Mouse (Mus musculus) heart, postnatal 25 days (tissue): ENCODE results near the gene Ptma. TPM values are rescaled to one million over a fixed set of nuclear protein-coding genes. Genes with fewer than 3 reads are reported as not detected.

Source experiments
- DNase-seq: peaks from one replicate; pipeline ENCODE4 v3.0.0; 2022; ENCODE audit warnings: low spot score
- intact Hi-C: fragments of 180-260 bp; cut with DNase I; formaldehyde crosslinking; loops from one replicate; pipeline ENCODE4 v1.15.1; 2025
- total RNA-seq, 2 experiments: library from RNA; stranded (reverse); gene quantifications; 2 replicates each; pipeline ENCODE4 v1.2.3; 2021

Gene Ptma
- total RNA-seq, 2 experiments from 2014 or later, result 231 to 265 TPM

DNA sequence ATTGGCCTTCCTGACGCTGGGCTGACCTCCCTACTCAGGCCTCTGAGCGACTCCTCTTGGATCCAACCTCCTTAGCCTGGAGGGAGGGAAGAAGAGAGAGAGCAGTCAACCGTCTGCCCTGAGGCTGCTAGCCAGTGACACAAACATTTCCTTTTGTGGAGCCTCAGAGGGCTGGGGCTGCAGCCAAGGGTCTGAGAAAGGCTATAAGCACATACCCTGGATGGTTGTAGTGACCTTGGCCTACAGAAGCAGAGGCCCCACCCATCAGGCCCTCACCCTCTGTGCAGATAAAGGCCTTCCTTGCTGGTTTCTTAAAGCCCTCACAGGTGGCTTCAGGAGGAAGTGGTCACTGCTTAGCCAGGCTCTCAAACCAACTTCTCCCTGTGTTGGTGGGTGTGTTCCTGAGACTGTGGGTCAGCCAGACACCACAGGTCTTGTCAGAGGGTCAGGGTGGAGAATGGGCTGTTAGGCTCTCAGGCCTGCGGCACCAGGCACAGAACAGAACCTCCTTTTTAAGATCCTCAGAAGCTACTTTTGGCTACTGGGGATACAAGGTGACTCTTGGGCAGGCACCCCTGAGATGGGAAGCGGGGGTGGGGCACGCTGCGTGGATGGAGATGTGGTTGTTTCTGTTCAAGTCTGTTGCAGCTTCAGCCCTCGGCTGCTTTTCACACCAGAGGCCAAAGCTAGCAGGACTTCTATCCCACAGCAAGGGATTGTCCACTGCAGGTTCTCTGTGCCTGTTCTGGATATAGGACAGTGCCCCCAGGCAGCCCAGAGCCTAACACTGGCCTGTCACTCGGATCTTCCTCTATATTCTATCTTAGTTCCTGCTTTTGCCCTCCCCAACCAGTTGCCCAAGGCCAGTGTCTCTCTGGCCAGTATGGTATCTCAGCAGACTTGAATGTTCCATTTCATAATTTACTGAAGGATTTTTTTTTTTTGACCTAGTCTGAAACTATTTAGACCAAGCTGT, 34.1 kb upstream of the Ptma start:
- no peak for DNase-seq
- intact Hi-C loops, result no loop called here

DNA sequence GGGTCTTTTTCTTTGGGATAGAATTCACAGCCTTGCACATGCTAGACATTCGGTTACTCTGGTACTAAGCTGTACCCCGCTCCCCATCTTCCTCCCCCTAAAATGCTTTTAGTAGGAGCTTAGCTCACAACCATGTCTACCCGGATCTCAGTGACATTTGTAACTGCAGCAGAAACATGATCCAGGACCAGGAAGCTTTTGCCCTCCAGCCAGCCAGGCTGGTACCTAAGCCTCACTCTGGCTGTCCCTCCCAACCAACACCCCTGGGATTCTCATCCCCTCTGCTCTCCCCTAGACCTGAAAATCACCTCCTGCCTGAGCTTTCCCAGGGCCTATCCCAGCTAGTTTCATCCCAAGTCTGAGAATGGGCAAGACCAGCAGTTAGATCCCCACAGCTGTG, 32.7 kb upstream of the Ptma start:
- no peak for DNase-seq
- intact Hi-C loops, result no loop called here

DNA sequence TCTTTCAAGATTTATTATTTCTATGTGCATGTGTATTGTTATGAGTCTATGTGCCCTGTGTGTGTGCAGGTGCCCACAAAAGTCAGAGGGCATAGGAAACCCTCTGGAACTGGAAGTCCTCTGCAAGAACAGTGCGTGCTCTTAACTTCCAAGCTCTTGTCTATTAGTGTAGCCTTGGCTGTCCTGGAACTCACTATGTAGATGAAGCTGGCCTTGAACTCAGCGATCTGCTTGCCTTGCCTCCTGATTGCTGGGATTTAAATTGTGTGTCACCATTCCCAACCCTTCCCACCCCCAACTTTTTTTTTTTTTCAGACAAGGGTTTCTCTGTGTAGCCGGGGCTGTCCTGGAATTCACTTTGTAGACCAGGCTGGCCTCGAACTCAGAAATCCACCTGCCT, 30.2 kb upstream of the Ptma start:
- intact Hi-C loops, result no loop called here

DNA sequence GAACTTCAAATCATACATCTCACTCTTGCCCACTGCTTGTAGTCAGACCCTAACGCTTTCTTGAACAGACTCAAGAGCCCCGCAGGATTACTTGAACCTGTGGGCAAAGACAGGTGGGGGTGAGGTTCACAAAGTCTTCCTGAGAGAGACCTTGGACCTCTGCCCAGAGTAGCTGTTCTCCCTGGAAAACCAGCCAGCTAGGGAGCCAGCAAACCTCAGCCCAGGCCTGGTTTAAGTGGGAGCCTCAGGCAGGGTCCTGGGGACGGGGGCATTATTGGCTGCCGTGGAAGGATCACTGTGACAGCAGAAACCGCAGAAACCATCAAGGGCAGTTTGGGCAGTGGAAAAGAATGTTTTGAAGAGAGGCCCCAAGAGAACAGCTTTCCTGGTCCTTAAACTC, 29.2 kb upstream of the Ptma start:
- DNase-seq, result no peak
- intact Hi-C loops, result no loop called here

More for the DNA sequence above, 30.2 kb upstream of the Ptma start:
- DNase-seq, result no peak

DNA sequence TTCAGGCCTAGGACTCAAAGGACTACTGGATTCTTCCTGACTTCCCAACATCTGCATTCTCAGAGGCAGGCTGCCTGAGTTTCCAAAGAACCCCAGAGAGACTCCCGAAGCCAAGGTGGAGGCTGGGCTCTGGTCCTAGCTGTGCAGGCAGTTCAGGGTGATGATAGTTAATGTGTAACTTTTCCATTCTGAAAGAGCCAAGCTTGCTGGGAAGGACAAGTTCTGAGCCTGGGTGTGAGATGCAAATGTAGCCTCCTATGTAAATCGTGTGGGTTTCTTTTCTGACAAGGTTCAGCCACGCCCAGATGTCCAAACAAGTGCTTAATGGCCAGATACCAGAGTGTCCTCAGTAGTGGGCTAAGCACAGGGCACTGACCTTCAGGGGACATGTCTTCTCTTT, 28.5 kb upstream of the Ptma start:
- intact Hi-C loops, result no loop called here
- DNase-seq, result no peak

DNA sequence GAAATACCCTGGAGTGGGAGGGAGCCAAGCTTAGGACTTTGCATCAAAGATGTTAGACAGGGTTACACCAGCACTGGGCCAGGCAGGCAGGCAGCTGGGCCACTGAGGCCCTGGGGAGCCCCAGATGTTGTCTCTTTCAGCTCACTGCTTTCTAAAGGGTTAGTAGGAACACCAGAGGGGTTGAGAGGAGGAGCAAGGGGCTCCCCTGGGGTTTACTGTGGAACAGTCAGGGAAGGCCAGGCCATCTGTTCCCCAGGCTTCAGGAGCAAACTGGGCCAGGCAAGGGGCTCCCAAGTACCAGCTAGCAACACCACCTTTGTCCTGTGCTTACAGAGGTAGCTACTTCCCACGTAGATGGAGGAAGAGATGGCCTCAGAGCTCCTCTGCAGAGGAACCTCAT, 27.9 kb upstream of the Ptma start:
- no peak for DNase-seq
- intact Hi-C loops, result no loop called here

DNA sequence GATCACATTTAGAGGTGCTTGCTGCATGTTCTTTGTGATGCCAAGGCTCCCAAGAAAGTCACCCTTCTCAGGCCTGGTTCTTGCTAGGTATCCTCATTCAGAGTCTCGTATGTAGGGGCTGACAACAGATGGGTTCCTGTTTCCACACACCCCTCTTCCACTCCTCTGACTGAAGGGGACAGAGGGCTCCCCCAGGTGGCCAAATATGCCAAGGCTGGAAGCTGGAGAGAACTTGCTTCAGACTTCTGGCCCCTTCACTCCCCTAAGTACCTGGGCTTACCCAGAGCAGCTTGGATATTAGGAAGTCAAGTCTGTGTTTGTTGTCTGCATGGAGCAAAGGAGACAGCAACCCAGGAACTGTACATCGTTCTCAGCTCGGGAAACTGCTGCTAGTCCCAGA, 26.6 kb upstream of the Ptma start:
- intact Hi-C loops, result loop anchor here (1.0 kb wide), 2 partner anchors 29 to 60 kb away; no protein-coding TSS in a partner anchor

DNA sequence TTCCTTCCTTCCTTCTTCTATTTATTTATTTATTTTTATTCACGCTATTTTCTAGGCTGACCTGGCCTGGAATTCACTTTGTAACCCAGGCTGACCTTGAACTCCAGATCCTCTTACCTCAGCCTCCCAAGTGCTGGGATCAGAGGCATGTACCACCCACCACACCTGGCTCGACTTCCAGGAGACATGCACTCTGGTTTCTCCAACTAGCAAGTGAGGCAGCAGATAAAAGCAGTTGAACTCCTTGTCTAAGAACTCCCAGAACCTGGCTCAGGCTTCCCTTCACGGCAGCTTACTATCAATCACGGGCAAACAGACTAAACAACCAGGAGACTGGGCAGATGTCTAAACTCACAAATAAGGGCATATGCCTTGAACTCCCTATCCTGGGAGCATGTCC, 25.8 kb upstream of the Ptma start:
- intact Hi-C loops, result loop anchor here (1.0 kb wide), 3 partner anchors 29 to 60 kb away; no protein-coding TSS in a partner anchor
- no peak for DNase-seq

More for the DNA sequence above, 26.6 kb upstream of the Ptma start:
- DNase-seq, result no peak

DNA sequence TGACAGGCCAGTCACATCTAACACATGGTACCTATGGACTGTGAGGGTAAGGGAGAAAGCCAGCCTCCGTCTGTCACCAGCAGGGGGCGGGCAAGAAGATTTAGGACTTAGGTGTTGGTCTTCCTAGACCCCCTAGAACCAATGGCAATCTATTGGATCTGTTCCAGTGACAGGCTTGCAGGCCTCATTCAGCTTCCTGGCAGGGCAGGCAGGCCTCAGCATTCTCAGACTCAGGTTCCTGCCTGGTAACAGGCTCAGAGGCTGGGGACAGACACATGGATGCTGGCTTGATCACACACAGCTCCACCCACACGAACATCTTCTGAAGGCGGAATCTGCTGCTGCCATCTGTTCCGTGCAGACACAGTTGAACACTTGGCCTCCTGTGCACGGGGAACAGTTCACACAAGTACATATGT, 25.4 kb upstream of the Ptma start:
- no peak for DNase-seq
- intact Hi-C loops, result loop anchor here (1.0 kb wide), 1 partner anchor 31 kb away; no protein-coding TSS in a partner anchor

DNA sequence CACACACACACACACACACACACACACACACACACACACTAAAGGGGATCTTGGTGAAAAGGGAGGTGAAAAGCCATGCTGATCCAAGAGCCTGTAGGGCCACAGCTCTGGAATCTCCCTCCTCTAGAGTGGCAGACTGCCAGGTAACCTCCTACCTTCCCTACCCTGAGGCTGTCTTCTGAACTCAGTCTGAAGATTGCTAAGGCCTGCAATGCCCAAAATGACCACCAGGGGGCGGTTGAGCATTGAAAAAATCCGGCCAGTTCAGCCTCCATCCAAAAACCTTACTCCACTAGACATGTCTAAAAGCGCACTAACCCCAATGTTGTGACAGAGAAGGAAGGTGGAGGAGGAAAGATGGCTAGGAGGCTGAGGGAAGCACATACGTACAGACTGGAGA, 25.0 kb upstream of the Ptma start:
- intact Hi-C loops, result loop anchor here (1.0 kb wide), 1 partner anchor 31 kb away; no protein-coding TSS in a partner anchor
- DNase-seq, result peak; percentile 79

DNA sequence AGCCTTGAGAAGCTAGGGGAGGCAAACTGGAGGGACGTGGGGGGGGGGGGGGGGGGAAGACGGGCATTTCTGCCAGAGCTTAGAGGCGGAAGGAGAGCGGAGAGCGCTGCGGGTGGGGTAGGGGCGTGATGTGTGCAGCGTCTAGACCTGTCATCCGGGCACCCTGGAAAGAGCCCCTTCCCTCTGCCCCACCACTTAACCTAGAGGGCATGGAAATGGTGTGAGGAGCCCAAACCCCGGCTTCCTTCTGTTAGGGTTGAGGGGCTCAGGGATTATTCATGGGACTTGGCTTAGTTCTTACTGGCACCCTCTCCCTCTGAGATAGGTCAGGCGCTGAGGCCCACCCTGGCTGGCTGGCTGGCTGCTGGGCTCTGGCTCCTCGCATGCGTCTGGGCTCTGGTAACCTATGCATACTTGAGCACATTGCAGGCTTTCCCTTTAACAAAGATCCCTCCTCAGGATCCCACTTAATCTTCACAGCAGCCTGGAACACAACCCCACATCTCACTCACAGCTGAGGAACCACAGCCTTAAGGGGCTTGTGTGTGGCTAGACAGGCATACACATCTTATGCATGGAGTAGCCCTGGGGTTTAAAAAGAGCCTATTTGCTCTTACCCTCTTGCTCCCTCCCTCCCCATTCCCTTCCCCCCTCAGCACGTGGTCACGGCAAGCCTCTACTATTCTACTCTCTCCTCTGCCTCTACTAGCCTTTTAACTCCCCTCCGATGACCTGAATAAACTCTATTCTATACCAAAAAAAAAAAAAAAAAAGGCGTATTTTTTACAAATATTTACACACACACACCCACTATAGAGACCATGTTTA, 24.1 kb upstream of the Ptma start:
- no peak for DNase-seq
- intact Hi-C loops, result loop anchor here (2.0 kb wide), 1 partner anchor 14 kb away; no protein-coding TSS in a partner anchor

DNA sequence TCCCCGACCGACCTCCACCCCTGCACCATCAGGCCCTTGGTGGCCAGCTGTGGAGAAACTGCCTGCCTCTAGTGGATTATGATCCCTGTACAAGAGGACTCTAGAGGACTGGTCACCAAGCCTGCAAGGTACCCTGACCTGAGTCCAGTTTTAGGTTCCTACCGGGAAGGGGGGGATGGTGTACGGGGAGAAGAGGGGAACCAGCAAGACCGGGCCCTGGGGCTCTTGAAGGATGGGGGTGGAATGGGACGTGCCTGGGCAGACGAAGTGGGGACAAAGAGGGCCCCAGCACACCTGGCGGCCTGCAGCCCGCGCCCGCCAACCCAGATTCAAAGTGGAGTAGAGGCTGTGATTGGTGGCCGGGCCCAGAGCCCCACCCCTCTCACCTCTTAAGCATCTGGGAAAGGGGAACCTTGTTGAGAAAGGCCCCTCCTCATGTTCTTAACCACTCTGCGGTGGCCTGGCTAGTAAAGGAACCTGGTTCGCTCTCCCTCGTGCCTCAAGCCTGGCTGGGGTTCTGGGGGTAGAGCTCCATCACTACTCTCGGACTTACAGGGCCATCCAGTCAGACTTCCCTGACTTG, 23.3 kb upstream of the Ptma start:
- no peak for DNase-seq
- intact Hi-C loops, result loop anchor here (2.0 kb wide), 1 partner anchor 14 kb away; no protein-coding TSS in a partner anchor

DNA sequence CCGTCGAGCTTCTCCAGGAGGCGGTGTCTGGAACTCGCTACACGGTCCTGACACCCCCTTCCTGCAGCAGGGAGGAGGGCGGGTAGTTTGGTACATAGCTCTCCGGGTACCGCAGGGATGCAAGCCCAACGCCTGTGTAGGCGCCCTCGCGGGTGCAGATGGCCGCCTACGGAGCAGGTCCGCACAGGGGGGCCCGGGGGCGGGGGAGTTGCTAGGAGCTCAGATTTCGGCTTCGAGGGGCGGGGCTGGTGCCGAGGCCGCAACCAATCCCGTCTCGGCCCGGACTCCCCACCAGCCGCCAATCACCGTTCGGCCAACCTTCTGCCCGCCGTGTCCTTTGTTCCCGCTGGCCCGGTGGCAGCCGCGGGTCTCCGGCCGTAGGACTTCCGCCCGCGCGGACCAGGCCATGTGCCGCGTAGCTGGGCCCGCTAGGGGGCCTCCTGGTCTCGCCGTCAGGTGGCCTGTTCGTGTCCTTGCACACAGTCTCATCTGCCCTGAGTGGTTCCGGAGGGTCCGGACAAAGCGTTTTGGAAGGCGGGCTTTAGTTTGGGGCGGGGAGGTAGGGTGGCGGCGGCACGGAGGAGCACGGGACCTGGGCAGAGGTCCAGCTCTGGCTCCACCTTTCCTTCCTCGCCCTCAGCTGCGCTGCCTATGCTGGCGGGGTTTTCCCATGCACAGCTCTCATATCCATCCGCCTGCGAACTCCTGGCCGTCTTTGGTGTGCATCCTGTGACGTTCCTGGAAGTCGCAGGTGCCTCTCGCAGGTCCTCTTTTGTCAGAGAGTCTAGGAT, 22.4 kb upstream of the Ptma start:
- DNase-seq, result peak; percentile 95
- intact Hi-C loops, result loop anchor here (2.0 kb wide), 1 partner anchor 15 kb away; no protein-coding TSS in a partner anchor

DNA sequence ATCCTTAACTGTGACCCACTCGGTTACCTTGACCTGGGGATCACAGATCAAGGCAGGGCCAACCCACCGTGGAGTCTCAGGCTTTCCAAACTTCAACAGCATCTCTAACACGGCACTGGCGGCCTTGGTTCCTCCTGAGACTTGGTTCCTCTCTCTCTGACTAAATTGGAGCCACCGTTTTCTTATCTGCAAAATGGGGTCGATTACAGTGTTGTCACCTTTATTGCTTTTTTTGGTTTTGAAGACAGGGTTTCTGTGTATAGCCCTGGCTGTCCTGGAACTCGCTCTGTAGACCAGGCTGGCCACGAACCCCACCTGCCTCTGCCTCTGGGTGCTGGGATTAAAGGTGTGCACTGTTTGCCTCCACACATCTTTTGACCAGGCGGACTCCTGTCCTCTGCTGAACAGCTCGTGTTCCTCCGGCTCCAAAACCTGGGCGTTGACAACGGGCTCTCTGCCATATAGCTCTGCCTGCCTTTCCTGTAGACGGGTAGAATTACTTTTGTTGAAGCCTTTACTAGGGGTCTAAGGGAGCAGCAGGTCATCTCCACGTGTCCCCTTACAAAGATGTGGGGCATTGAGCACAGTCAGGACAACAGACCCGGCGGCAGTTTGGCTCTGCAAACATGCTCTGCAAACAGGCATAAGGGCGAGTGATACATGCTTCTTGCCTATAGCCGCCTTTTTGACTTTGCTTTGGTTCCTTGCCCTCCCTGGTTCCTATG, 21.7 kb upstream of the Ptma start:
- intact Hi-C loops, result no loop called here
- DNase-seq, result no peak

DNA sequence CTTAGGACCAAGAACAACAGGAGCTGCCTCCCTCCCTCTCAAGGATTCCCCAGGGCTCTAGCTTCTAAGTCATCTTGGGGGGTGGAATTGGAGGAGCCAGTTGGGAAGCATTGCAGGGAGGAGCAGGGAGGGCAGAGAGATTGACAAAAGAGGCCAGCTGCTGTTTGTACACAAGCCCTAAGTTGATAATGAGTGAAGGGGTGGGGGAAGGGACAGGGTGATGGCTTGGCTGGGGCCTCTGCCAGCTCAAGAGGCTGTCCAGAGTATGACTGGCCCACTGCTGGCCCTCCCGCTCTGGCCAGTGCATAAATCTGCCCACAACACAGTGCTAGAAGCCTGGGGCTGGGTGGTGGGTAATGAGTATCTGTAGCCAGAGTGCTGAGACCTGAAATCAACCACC, 21.1 kb upstream of the Ptma start:
- intact Hi-C loops, result no loop called here

DNA sequence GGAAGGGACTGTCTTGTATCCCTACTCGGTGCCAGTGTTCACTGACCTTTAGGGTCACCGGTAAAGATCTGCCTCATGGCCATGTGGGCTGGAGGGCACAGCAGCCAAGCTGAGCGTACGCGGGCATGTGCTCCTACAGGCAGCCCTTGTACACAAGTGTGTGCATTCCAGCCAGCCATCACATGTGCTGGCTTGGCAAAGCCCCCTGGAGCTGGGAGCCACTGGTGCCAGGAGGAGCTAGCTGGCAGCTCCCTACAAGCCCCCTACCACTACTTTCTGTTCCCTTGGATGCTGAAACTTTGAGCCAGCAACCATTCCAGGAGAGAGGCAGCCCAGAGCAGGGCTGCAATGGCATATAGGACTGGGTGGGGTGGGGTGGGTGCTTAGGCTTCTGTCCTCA, 20.1 kb upstream of the Ptma start:
- DNase-seq, result no peak
- intact Hi-C loops, result no loop called here

More for the DNA sequence above, 21.1 kb upstream of the Ptma start:
- DNase-seq, result no peak

DNA sequence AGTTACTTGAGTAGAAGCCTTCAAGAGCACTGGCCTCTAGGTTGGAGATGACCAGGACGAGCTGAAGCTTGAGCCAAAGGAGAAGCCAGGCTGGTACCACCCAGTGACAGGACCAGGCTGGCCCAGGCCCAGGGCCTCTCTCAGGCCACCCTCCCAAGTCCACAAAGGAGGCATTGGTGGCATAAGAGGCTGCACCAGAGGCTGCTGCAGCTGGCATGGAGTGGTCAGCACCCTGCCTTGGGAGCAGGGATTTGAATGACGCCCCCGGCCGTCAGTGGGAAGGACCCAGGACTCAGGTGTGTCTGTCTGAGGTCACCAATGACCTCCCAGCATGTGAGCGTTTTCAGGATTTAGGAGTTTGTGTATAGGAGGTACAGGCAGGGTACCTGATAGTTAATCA, 18.7 kb upstream of the Ptma start:
- DNase-seq, result no peak
- intact Hi-C loops, result no loop called here

DNA sequence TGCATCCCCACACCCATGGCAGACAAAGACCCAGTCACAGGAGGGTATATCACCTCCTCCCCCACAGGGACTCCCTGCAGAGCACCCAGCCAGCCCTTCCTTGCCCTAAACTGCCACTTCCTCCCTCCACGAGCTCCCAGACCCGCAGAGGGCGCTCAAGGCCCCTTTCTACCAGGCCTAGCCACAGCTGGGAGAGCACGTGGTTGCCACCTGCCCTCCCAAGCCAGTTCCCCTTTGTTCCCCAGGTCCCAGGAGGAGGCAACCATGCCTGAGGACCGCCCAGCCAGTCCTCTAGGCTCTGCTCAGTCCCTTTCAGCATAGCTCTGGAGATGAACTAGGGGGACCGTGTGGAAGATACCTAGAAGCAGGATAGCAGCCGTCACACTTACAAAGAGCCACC, 17.1 kb upstream of the Ptma start:
- peak; percentile 74 for DNase-seq
- intact Hi-C loops, result no loop called here

DNA sequence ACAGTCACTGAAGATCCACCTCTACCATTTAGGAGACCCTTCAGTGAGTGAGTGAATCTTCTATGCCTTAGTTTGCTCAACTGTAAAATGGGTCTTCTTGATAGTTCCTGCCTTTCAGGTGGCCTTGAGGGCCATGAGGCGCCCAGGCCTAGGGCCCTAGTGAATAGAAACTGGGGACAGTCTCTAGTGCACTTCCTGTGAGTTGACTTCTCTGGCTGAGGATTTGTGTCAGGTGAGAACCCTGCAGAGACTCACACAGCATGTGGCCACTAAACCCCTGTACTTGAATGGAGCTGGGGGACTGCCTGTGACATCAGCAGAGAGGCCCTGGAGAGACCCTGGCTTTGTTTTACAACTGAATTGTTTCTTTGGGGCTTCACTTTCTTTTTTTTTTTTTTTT, 16.3 kb upstream of the Ptma start:
- intact Hi-C loops, result no loop called here
- DNase-seq, result no peak
